1 mouse cellular context compared by ENCODE assay signal in genomic region chr8:9975898-9976611, GRCm38 (mm10).
TF ChIP-seq lines count a peak whose summit lies in the region.

No protein-coding gene starts in this region.

TF ChIP-seq in CH12.LX, 34 proteins besides CTCF, POLR2A, EP300 and RAD21 (continued from another document):
- TF ChIP-seq E2F4 (IDR thresholded peaks at IDR 0.05; ENCODE audit: insufficient replicate concordance, low read depth, low read length): no peak
- peak; percentile 65 for TF ChIP-seq SMC3 (IDR thresholded peaks at IDR 0.05; ENCODE audit: low read depth, low read length)
- TF ChIP-seq ZKSCAN1 (IDR thresholded peaks at IDR 0.05; ENCODE audit: borderline replicate concordance, low read depth, low read length): no peak
- peak; percentile 38; the same call in 1 of the 2 replicates for TF ChIP-seq CHD2 (IDR thresholded peaks at IDR 0.05; ENCODE audit: low read length)
- no peak for TF ChIP-seq MAFK (IDR thresholded peaks at IDR 0.05; ENCODE audit: insufficient replicate concordance, low read length)
- TF ChIP-seq JUN (IDR thresholded peaks at IDR 0.05; ENCODE audit: insufficient read depth, low read depth, low read length): no peak
- TF ChIP-seq KAT2A (IDR thresholded peaks at IDR 0.05; ENCODE audit: insufficient replicate concordance, low read length): peak; percentile 86; the same call in 1 of the 2 replicates
- no peak for TF ChIP-seq POLR2AphosphoS2 (IDR thresholded peaks at IDR 0.05; ENCODE audit: low read depth, low read length)
- TF ChIP-seq MEF2A (IDR thresholded peaks at IDR 0.05; ENCODE audit: borderline replicate concordance, low read depth, low read length): 0 out of 2 replicates have a peak, but pooled peaks have one; percentile 60
- TF ChIP-seq BHLHE40 (IDR thresholded peaks at IDR 0.05; ENCODE audit: low read depth, low read length): 0 out of 2 replicates have a peak, but pooled peaks have one; percentile 25
- TF ChIP-seq HCFC1 (IDR thresholded peaks at IDR 0.05; ENCODE audit: low read depth, low read length): peak; percentile 88
- TF ChIP-seq PAX5 (IDR thresholded peaks at IDR 0.05; ENCODE audit: low read length): no peak
- TF ChIP-seq JUND (conservative IDR thresholded peaks at IDR 0.05; ENCODE audit: low read depth, low read length): no peak
- TF ChIP-seq MAX (IDR thresholded peaks at IDR 0.05; ENCODE audit: low read length): peak; percentile 39; the same call in 1 of the 2 replicates
- peak; percentile 100 for TF ChIP-seq NRF1 (IDR thresholded peaks at IDR 0.05; ENCODE audit: low read depth, low read length)
- TF ChIP-seq NELFE (IDR thresholded peaks at IDR 0.05; ENCODE audit: low read depth, low read length): peak; percentile 67; the same call in 1 of the 2 replicates
- peak; percentile 53; the same call in 1 of the 2 replicates for TF ChIP-seq TCF12 (IDR thresholded peaks at IDR 0.05; ENCODE audit: low read depth, low read length)
- TF ChIP-seq GABPA (IDR thresholded peaks at IDR 0.05; ENCODE audit: insufficient replicate concordance, low read depth, low read length): no peak; the same call in 1 of the 2 replicates
- TF ChIP-seq ETS1 (conservative IDR thresholded peaks at IDR 0.05; ENCODE audit: low read depth, low read length): peak; percentile 73
- TF ChIP-seq ZNF384 (IDR thresholded peaks at IDR 0.05; ENCODE audit: low read depth, low read length): no peak
- 0 out of 2 replicates have a peak, but pooled peaks have one; percentile 16 for TF ChIP-seq TBP (conservative IDR thresholded peaks at IDR 0.05; ENCODE audit: low read depth, low read length)
- peak; percentile 95 for TF ChIP-seq SIN3A (IDR thresholded peaks at IDR 0.05; ENCODE audit: low read length)
- TF ChIP-seq ELF1 (IDR thresholded peaks at IDR 0.05; ENCODE audit: low read depth, low read length): peak; percentile 92
- no peak for TF ChIP-seq USF1 (IDR thresholded peaks at IDR 0.05; ENCODE audit: low read depth, low read length)
TF ChIP-seq in CH12.LX: peak in this region for 20.
